ENCODE assay signal across 9 mouse cellular contexts in genomic region chr1:24230428-24230827, GRCm38 (mm10). TPM values are rescaled to one million over a fixed set of nuclear protein-coding genes. Genes with fewer than 3 reads are reported as not detected.
A peak's percentile ranks its signal among the peaks of the same experiment; 100 is the strongest.
DNase-seq lines count a peak whose midpoint lies in the region; ATAC-seq and TF ChIP-seq lines count a peak whose summit lies in the region.
"Had no signal": no experiment of that assay in that cellular context is flagged by ENCODE, and none has a peak within 500 bp of the region (broad histone marks: within the 10 kb centered on the region; RNA-seq: fewer than 3 reads in every experiment).

No protein-coding gene starts in this region.

- no peak overlapping the region for H3K4me3 ChIP-seq in intestine, postnatal 0 days (ENCODE audit: low read depth, low read length)
- H3K4me3 ChIP-seq: erythroblast, embryonic 14.5 days had no signal

- peak overlapping the region; percentile 17; the same call in 1 of the 2 replicates for H3K4me2 ChIP-seq in intestine, postnatal 0 days (replicated peaks; ENCODE audit: low read depth)

- H3K27me3 ChIP-seq in intestine, postnatal 0 days (replicated peaks; ENCODE audit: control insufficient read depth, insufficient read depth, low read length) = no peaks in the 10 kb centered on the region

- H3K36me3 ChIP-seq in intestine, postnatal 0 days (ENCODE audit: control insufficient read depth, insufficient read depth) = no peaks in the 10 kb centered on the region

- ATAC-seq in cerebellum, adult (ENCODE audit: insufficient number of reproducible peaks, low FRiP score, low TSS enrichment) = 0 out of 2 replicates have a peak, but pooled peaks have one; percentile 16
- ATAC-seq in intestine, postnatal 0 days = no peak

- peak; percentile 38 for TF ChIP-seq CTCF in intestine, postnatal 0 days (IDR thresholded peaks at IDR 0.05; ENCODE audit: low read depth)

- H3K27ac ChIP-seq in intestine, postnatal 0 days (ENCODE audit: low read depth, low read length) = no peak overlapping the region

- H3K9me3 ChIP-seq in intestine, postnatal 0 days (ENCODE audit: control insufficient read depth) = no peaks in the 10 kb centered on the region

- DNase-seq in cerebellum, adult 8-10 months = no peak
- peak; percentile 61 to 64 for DNase-seq in right cerebral cortex, postnatal 10 days (ENCODE audit: low spot score in 2 of 2)
- DNase-seq in right cerebral cortex, postnatal 36 days (ENCODE audit: low spot score in 2 of 2) = no peak
- DNase-seq in yolk sac, embryonic 10.5 days (ENCODE audit: low spot score) = peak; percentile 9
- no peak for DNase-seq in urinary bladder, adult 18-20 months (ENCODE audit: low spot score in 2 of 2)
- no peak for DNase-seq in gastrocnemius, postnatal 4 days (ENCODE audit: low spot score in 2 of 2)

- 16% methylated on average over 8 of the region's 8 CpGs for WGBS in intestine, postnatal 0 days

- no peaks in the 10 kb centered on the region for H3K4me1 ChIP-seq in intestine, postnatal 0 days (replicated peaks; ENCODE audit: control insufficient read depth, insufficient read depth, low read length)

- H3K9ac ChIP-seq in intestine, postnatal 0 days (ENCODE audit: low read depth, low read length) = no peak overlapping the region

RNA-seq across cellular contexts. Expression of gene Col9a1, which starts 53.0 kb away (rescaled TPM):
- polyA plus RNA-seq in intestine, postnatal 0 days (2015; fragmentation: Nextera tagmentation; extraction: Ambion mirVana) = 0.71 and 0.72 TPM in 2 replicates
- under 1 TPM; 0.59 to 0.70 TPM for total RNA-seq in gastrocnemius, postnatal 4 days (2021)

Comparison
In these comparisons a context has a peak if more than half of its experiments do, and no peak if none do; other contexts are left out.
1. DNase-seq: peak in right cerebral cortex, postnatal 10 days (2 of 2) and yolk sac, embryonic 10.5 days (single experiment); none in cerebellum, adult 8-10 months (single experiment), right cerebral cortex, postnatal 36 days (0 of 2), urinary bladder, adult 18-20 months (0 of 2) and gastrocnemius, postnatal 4 days (0 of 2).